In genomic region chr13:47942368-47942787, GRCm38 (mm10) we compare ENCODE assay signal across 8 mouse cellular contexts.
DNase-seq lines count a peak whose midpoint lies in the region; ATAC-seq and TF ChIP-seq lines count a peak whose summit lies in the region.

No protein-coding gene starts in this region.

- H3K4me2 ChIP-seq in forebrain, embryonic 11.5 days (ENCODE audit: low read depth, low read length, severe bottlenecking), result peak overlapping the region; percentile 37
- peak overlapping the region; percentile 48 for H3K4me2 ChIP-seq in hindbrain, embryonic 16.5 days (ENCODE audit: low read length)

- ATAC-seq in forebrain, embryonic 11.5 days (replicated peaks; ENCODE audit: low FRiP score), result no peak
- peak; percentile 83 for ATAC-seq in hindbrain, embryonic 16.5 days

- no peak for TF ChIP-seq CTCF in E14TG2a.4 (conservative IDR thresholded peaks at IDR 0.05; ENCODE audit: low read length)

- peak; percentile 12 to 15 for DNase-seq in cerebellum, postnatal 25 days
- DNase-seq in cerebellum, adult 11-12 months, result no peak
- DNase-seq in forebrain, embryonic 11.5 days (ENCODE audit: low spot score), result peak; percentile 55
- peak; percentile 23 for DNase-seq in neural tube, embryonic 10.5 days (ENCODE audit: extremely low spot score, low spot score)
- DNase-seq in B cell, adult 2 months, result no peak
- DNase-seq in spleen, adult 12 weeks (ENCODE audit: low spot score), result no peak

- H3K4me1 ChIP-seq in E14TG2a.4 (replicated peaks; ENCODE audit: low read depth, low read length), result peaks cover 36% of the 10 kb centered on the region
- H3K4me1 ChIP-seq in forebrain, embryonic 11.5 days (replicated peaks; ENCODE audit: control insufficient read depth, insufficient read depth, low read length), result peaks cover 9% of the 10 kb centered on the region
- H3K4me1 ChIP-seq in hindbrain, embryonic 16.5 days (ENCODE audit: control insufficient read depth, insufficient read depth, low read depth, low read length), result peaks cover 10% of the 10 kb centered on the region

- H3K9ac ChIP-seq in forebrain, embryonic 11.5 days (ENCODE audit: low read length), result peak overlapping the region; percentile 50; the same call in 1 of the 2 replicates
- H3K9ac ChIP-seq in hindbrain, embryonic 16.5 days (ENCODE audit: low read depth, low read length), result peak overlapping the region; percentile 35

- 0 out of 2 replicates have a peak overlapping the region, but pooled peaks have one; percentile 10 for H3K4me3 ChIP-seq in E14TG2a.4 (replicated peaks; ENCODE audit: low read length)
- 0 out of 2 replicates have a peak overlapping the region, but pooled peaks have one; percentile 5 for H3K4me3 ChIP-seq in forebrain, embryonic 11.5 days (ENCODE audit: low read depth, low read length)
- H3K4me3 ChIP-seq in hindbrain, embryonic 16.5 days (ENCODE audit: low read length), result peak overlapping the region; percentile 16; the same call in 1 of the 2 replicates

- no peaks in the 10 kb centered on the region for H3K27me3 ChIP-seq in E14TG2a.4 (ENCODE audit: insufficient read depth, low read length)
- no peaks in the 10 kb centered on the region for H3K27me3 ChIP-seq in forebrain, embryonic 11.5 days (ENCODE audit: control insufficient read depth, insufficient read depth, low read length)
- H3K27me3 ChIP-seq in hindbrain, embryonic 16.5 days (replicated peaks; ENCODE audit: control insufficient read depth, insufficient read depth, low read length), result no peaks in the 10 kb centered on the region

- no peak overlapping the region for H3K27ac ChIP-seq in forebrain, embryonic 11.5 days (ENCODE audit: low read depth, low read length)
- H3K27ac ChIP-seq in hindbrain, embryonic 16.5 days (ENCODE audit: low read depth, low read length), result peak overlapping the region; percentile 69

- no peaks in the 10 kb centered on the region for H3K36me3 ChIP-seq in E14TG2a.4 (ENCODE audit: insufficient read depth, low read length)
- no peaks in the 10 kb centered on the region for H3K36me3 ChIP-seq in forebrain, embryonic 11.5 days (ENCODE audit: control insufficient read depth, insufficient read depth, low read length)
- H3K36me3 ChIP-seq in hindbrain, embryonic 16.5 days (ENCODE audit: control insufficient read depth, insufficient read depth, low read length), result no peaks in the 10 kb centered on the region

- 4% methylated on average over 8 of the region's 8 CpGs for WGBS in forebrain, embryonic 11.5 days
- 6% methylated on average over 8 of the region's 8 CpGs for WGBS in hindbrain, embryonic 16.5 days

- peaks cover 15% of the 10 kb centered on the region for H3K9me3 ChIP-seq in E14TG2a.4 (ENCODE audit: low read length)
- no peaks in the 10 kb centered on the region for H3K9me3 ChIP-seq in forebrain, embryonic 11.5 days (ENCODE audit: control insufficient read depth, low read length)
- H3K9me3 ChIP-seq in hindbrain, embryonic 16.5 days (ENCODE audit: control insufficient read depth, low read length), result no peaks in the 10 kb centered on the region

Comparison
In these comparisons a context has a peak if more than half of its experiments do, and no peak if none do; other contexts are left out.
1. DNase-seq: peak in cerebellum, postnatal 25 days (2 of 2), forebrain, embryonic 11.5 days (single experiment) and neural tube, embryonic 10.5 days (single experiment); none in cerebellum, adult 11-12 months (single experiment), B cell, adult 2 months (0 of 2) and spleen, adult 12 weeks (single experiment).
2. Peak in every context shown above with its lines, with median percentiles within 50 percentile points of each other: H3K4me3 ChIP-seq.